Mouse (Mus musculus): Measurements from ENCODE around the gene Ccdc144b.

Gene Ccdc144b

GRCm38 (mm10) chr3:36025732-36026131, 27.6 kb downstream of the Ccdc144b start:
- WGBS, result 59% methylated on average over 6 of the region's 6 CpGs

DNA sequence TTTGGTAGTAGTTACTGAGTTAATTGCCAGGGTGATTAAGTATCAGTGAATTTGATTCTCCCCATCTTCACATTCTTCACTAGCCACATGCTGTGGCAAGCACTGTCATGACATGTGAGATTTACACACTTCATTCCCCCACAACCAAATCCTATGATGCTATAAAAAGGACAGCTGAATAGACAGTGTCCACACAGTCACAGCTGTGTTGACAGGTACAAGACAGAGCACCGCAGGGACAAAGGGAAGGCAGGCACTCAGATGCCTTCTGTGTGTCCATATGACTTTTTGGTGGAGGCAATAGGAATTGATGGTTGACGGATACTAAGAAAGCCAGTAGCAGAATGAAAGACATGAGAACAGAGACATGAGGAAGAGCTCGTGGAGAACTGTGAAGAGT, 42.1 kb downstream of the Ccdc144b start:
- WGBS, result 74% methylated on average over 3 of the region's 3 CpGs

DNA sequence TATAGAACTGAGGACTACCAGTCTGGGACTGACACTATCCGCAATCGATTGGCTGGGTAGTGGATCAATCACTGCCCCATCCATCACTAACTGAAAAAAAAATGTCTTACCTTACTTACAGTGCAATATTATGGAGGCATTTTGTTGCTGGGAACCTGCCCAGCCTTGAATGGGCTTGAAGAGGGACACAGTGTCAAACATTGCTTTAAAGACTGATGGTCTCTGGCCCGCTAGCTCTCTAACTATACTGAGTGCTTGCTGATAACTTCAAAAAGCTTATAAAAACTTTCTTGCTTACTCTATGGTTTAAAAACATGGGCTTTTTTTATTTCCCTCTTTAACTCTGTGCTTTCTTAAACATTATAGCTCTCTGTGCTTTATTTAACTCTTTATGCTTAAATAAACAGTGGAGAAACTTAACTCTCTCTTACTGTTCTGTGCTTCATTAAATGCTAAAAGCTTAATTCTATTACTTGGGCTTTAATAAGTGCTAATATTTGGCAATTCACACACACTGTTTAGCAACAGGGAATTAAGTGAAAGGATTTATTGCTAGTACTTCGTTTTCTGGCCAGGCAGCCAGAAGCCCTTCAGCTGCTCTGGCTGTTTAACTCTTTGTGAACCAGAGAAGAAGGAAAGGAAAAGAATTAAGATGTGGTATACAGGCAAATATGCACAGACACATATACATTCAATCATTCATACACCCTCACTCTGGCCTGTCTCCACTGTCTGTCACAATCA, 44.8 kb downstream of the Ccdc144b start:
- 75% methylated on average over 4 of the region's 4 CpGs for WGBS

- 55% methylated on average over 4 of the region's 4 CpGs for WGBS
Observed at GRCm38 (mm10) chr3:36004028-36004895, 49.1 kb downstream of the Ccdc144b start.

GRCm38 (mm10) chr3:36000275-36001239, 52.8 kb downstream of the Ccdc144b start, which contains the start of gene Mccc1:
Gene Mccc1, minus strand, starts transcription at chr3:36000678.
- 2% methylated on average over 39 of the region's 39 CpGs for WGBS

DNA sequence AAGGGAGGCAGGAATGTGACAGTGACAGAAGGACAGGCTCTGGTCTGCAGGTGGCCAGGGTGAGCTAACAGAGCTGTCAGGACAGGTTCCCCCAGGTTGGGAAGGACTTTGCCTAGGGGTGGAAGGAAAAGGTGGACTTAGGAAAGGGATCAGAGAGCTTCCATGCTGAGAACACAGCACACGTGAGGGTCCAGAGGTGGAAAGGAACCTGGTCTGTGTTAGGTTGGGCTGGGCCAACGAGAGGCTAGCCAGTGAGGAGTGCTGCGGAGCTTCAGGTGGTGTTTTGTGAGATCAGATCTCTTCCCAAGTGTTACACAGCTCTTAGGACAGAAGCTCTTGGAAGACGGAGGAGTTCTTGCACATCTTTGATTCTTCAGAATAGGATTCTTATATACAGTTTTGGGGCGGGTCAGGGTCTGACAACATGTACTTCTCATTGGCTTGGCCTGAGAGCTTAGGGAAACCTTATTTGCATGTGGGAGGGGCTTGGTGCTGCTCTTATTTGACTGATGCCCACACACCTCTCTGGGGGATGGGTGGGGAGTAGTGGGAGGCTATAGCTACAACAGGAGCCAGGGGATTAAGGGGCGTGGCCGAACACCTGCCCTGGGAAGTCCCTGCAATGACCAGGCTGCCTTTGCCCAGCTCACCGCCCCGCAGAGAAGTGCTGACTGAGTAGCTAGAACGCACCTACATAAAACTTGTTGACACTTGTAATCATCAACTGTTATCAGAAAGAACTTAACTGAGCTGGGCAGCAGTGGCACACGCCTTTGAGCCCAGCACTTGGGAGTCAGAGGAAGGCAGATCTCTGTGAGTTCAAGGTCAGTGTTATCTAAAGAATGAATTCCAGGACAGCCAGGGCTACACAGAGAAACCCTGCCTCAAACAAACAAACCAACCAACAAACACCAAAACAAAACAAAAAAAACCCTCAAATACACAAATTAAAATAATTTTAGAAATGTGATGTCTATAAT, 58.5 kb downstream of the Ccdc144b start:
- 77% methylated on average over 11 of the region's 11 CpGs for WGBS

DNA sequence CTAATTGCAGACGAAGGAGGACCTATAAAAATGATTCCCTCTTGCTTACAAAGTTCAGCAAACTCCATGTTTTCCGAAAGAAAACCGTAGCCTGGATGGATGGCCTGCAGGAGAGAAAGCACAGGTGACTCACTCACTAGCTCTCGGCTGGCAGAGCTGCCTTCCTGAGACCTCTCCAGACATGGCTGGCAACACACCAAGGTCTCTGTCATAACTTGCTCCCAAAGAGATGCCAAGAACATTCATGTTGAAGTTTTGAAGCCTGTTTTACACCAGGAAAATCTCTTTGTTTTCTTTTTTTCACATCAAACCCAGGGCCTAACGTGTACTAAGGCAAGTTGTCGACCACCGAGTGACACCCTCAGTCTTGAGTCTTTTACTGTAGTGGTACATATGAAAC, 62.6 kb downstream of the Ccdc144b start:
- WGBS, result 95% methylated on average over 7 of the region's 7 CpGs

DNA sequence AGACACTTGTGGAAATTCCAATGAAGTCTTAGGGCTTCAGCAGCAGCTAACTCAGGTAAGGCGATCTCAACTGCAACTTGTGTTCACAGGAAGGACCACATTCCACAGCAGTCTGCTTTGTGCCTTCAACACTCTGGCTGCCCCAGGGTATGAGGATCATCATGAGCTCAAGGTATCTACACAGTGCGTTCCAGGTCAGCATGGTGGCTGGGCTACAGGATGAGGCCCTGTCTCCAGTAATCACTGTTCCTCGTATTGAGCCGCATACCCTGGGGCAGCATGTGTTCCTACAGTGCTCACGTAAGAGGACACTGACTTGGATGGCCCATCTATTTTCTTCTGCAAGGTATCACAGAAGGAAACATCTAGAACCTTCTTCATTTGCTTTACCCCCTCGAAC, 65.3 kb downstream of the Ccdc144b start:
- WGBS, result 95% methylated on average over 6 of the region's 6 CpGs

DNA sequence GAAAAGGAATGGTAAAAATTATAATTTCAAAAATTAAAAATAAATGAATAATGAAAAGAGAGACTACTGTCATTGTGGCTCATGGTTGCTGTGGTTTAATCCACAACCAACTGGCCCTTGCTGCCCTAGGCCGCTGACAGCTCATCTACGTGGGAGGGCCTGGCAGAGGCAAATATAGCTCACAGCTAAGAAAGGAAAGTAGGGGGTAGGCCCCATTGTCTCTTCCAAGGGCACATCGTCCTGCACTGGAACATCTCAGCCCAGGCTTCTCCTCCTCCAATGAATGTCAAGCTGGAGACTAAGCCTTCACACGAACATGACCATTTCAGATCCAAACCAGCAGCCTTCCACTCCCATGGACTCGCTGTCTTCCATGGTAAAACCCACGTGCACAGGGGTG, 67.1 kb downstream of the Ccdc144b start:
- WGBS, result 85% methylated on average over 6 of the region's 6 CpGs

DNA sequence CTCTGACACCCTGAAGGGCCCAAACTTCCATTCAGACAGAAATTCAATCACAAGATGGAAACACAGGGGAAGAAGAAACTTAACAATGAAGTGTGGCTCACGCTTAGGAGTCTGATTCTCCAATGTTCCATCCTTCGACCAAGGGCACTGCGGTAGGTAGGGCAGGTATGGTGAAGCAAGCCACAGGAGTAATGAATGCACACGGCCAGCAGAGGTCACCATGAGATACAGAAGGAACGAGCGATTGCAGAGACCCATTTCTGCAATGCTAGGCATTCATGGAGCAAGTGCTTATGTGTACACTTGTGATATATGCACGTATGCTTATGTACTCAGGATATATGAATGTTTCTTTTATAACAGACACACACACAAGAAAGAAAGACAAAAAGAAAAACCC, 79.8 kb downstream of the Ccdc144b start:
- 64% methylated on average over 7 of the region's 7 CpGs for WGBS

DNA sequence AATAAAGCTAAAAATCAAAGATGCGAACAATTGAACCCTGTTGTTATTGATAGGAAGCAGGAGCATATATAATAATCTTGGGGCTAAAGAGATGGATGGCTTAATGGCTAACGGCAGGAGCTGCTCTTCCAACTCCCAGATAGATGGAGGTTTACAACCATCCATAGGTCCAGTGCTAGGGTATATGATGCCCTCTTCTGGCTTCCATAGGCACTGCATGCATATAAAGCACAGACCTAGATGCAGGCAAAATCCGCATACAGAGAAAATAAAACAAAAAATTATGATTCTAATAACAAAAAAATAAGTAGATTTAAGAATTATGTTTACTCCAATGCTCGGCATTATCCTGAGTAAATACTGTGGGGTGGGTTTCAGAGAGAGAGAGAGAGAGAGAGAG, 80.4 kb downstream of the Ccdc144b start:
- 85% methylated on average over 4 of the region's 4 CpGs for WGBS

- 67% methylated on average over 12 of the region's 12 CpGs for WGBS
Observed at GRCm38 (mm10) chr3:35971149-35971548, 82.2 kb downstream of the Ccdc144b start.

GRCm38 (mm10) chr3:35970441-35970840, 82.9 kb downstream of the Ccdc144b start:
- 73% methylated on average over 4 of the region's 4 CpGs for WGBS

GRCm38 (mm10) chr3:35967366-35967921, 85.9 kb downstream of the Ccdc144b start:
- whole genome bisulfite sequencing, result 97% methylated on average over 8 of the region's 8 CpGs

GRCm38 (mm10) chr3:35966493-35966892, 86.9 kb downstream of the Ccdc144b start:
- 74% methylated on average over 2 of the region's 2 CpGs for WGBS

- WGBS, result 81% methylated on average over 4 of the region's 4 CpGs
Observed at GRCm38 (mm10) chr3:35964928-35965327, 88.4 kb downstream of the Ccdc144b start.

DNA sequence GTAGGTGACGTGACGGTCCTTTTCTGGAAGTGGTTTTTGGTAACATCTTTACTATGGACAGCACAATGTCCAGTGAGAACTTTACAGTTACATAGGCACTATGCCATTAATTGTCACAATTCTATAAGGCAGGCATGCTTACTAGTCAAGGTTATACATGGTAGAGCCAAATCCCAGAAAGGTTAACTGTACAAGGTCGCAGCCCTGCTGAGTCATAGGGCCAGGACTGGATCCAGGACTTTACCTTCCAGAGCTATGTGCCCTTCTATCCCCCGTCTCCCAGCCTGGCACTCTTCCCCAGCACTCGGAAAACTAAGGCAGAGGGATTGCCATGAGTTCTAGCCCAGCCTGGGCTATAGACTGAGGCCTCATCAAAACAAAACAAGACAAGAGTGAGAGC, 89.4 kb downstream of the Ccdc144b start:
- WGBS, result 93% methylated on average over 5 of the region's 5 CpGs

DNA sequence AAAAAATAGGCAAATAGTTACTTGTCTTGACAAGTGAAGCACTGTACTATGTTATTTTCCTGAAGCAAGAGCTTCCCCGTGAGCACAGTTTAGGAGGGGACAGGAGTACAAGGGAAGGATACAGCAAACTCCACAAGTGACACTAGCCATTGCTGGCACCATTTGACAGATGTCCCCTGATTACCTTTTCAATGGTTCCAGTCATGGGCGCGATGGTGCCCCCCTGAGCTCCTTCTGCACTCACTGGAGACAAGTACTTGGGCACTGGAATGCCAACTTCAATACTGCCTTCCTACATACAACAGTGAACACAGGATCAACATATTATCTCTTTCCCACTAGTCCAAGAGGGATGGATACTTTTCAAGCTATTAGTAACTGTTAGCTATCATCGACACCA, 89.9 kb downstream of the Ccdc144b start:
- 97% methylated on average over 4 of the region's 4 CpGs for WGBS

GRCm38 (mm10) chr3:35962967-35963366, 90.4 kb downstream of the Ccdc144b start:
- WGBS, result 94% methylated on average over 5 of the region's 5 CpGs

All from cerebral cortex, adult 2 months (tissue).